Mouse (Mus musculus) forebrain, embryonic 15.5 days (tissue): ENCODE measurements around the gene Vmn1r18. TPM values are rescaled to one million over a fixed set of nuclear protein-coding genes. Genes with fewer than 3 reads are reported as not detected.
"Not testable (repeated sequence)": the region's sequence is repeated elsewhere in the genome, so short reads cannot be mapped to it uniquely, and the experiment has no call there.

Experiments used
- ATAC-seq: fragments of 200-750 bp; cut with Nextera tagmentation; replicated peaks from 2 replicates; pipeline ENCODE4 v1.8.0; 2017; ENCODE audit warnings: mild to moderate bottlenecking, moderate TSS enrichment, moderate library complexity
- H3K27ac ChIP-seq: fragments of 300-500 bp; sonication (generic); replicated peaks from 2 replicates; pipeline ENCODE4 v1.5.1; 2015; ENCODE audit warnings: mild to moderate bottlenecking, inconsistent platforms
- H3K27me3 ChIP-seq: fragments of 300-500 bp; sonication (generic); 2 replicates; pipeline ENCODE4 v1.6.1; 2015; ENCODE audit warnings: inconsistent platforms
- H3K36me3 ChIP-seq: fragments of 300-500 bp; sonication (generic); 2 replicates; pipeline ENCODE4 v1.6.1; 2015; ENCODE audit warnings: mild to moderate bottlenecking, inconsistent platforms
- H3K4me1 ChIP-seq: fragments of 300-500 bp; sonication (generic); 2 replicates; pipeline ENCODE4 v1.6.1; 2015; ENCODE audit warnings: inconsistent platforms
- H3K4me2 ChIP-seq: fragments of 300-500 bp; sonication (generic); replicated peaks from 2 replicates; pipeline ENCODE4 v1.6.1; 2015; ENCODE audit warnings: mild to moderate bottlenecking, inconsistent platforms
- H3K4me3 ChIP-seq: fragments of 300-500 bp; sonication (generic); 2 replicates; pipeline ENCODE4 v1.5.1; 2015; ENCODE audit warnings: mild to moderate bottlenecking, inconsistent platforms
- H3K9ac ChIP-seq: fragments of 300-500 bp; sonication (generic); replicated peaks from 2 replicates; pipeline ENCODE4 v1.6.1; 2015; ENCODE audit warnings: mild to moderate bottlenecking, inconsistent platforms
- H3K9me3 ChIP-seq: fragments of 300-500 bp; sonication (generic); 2 replicates; pipeline ENCODE4 v1.6.1; 2016; ENCODE audit warnings: inconsistent platforms
- WGBS: fragments of 180-500 bp; shearing (Covaris S2); methylation state at CpG from one replicate; pipeline ENCODE4 v1.1.7; 2015; ENCODE audit warnings: mixed read lengths; 5-methylcytosine and 5-hydroxymethylcytosine counted together
- polyA plus RNA-seq: library from polyadenylated mRNA; unstranded; fragments of >200 nt; fragmentation: Nextera tagmentation; extraction: Ambion mirVana; gene quantifications from 2 replicates; pipeline ENCODE4 v1.2.1, GENCODE M21; 2015

Gene Vmn1r18
- polyA plus RNA-seq: not detected in 2 replicates

- H3K9me3 ChIP-seq: no peaks in the 10 kb centered on the region
- H3K4me3 ChIP-seq: no peak within 1 kb of the TSS
- H3K9ac ChIP-seq: no peak within 1 kb of the TSS
- H3K27ac ChIP-seq: no peak within 1 kb of the TSS
- H3K4me1 ChIP-seq: no peaks in the 10 kb centered on the region
- H3K36me3 ChIP-seq: no peaks in the 10 kb centered on the region
- no peak within 1 kb of the TSS for H3K4me2 ChIP-seq
- no peaks in the 10 kb centered on the region for H3K27me3 ChIP-seq
- ATAC-seq: no peak
Measured at GRCm38 (mm10) chr6:57395683-57396082, at the start of gene Vmn1r18. Vmn1r18 (minus strand) TSS chr6:57395783.

GRCm38 (mm10) chr6:57431196-57431595, 35.6 kb upstream of the Vmn1r18 start:
- H3K27me3 ChIP-seq: no peaks in the 10 kb centered on the region
- whole genome bisulfite sequencing: 81% methylated on average over 1 of the region's 1 CpGs

GRCm38 (mm10) chr6:57428630-57429029, 33.0 kb upstream of the Vmn1r18 start, which contains the start of gene Vmn1r20:
Vmn1r20 (plus strand) TSS chr6:57428930.
- no peak for ATAC-seq
- Histone ChIP-seq H3K27ac (no peak within 1 kb of the TSS), H3K4me2 (no peak within 1 kb of the TSS), H3K36me3 (no peaks in the 10 kb centered on the region), H3K9ac (no peak within 1 kb of the TSS), H3K4me3 (no peak within 1 kb of the TSS), H3K27me3 (no peaks in the 10 kb centered on the region), H3K4me1 (no peaks in the 10 kb centered on the region), H3K9me3 (no peaks in the 10 kb centered on the region)
- 89% methylated on average over 1 of the region's 1 CpGs for WGBS

More at GRCm38 (mm10) chr6:57431196-57431595, 35.6 kb upstream of the Vmn1r18 start:
- no peak overlapping the region for H3K27ac ChIP-seq
- no peaks in the 10 kb centered on the region for H3K36me3 ChIP-seq
- H3K4me3 ChIP-seq: no peak overlapping the region
- no peak overlapping the region for H3K4me2 ChIP-seq
- no peak for ATAC-seq
- H3K9ac ChIP-seq: no peak overlapping the region
- H3K9me3 ChIP-seq: no peaks in the 10 kb centered on the region
- H3K4me1 ChIP-seq: no peaks in the 10 kb centered on the region

GRCm38 (mm10) chr6:57403480-57403879, 7.9 kb upstream of the Vmn1r18 start, which contains the start of gene Vmn1r19:
Vmn1r19 (plus strand) TSS chr6:57403780.
- H3K27me3 ChIP-seq, H3K27ac ChIP-seq, H3K9ac ChIP-seq, H3K4me2 ChIP-seq, H3K36me3 ChIP-seq, ATAC-seq, H3K4me3 ChIP-seq, H3K4me1 ChIP-seq, H3K9me3 ChIP-seq: not testable (repeated sequence)
- 82% methylated on average over 3 of the region's 3 CpGs for WGBS

- ATAC-seq: no peak
- Histone ChIP-seq H3K27ac (no peak overlapping the region), H3K27me3 (no peaks in the 10 kb centered on the region), H3K9me3 (no peaks in the 10 kb centered on the region), H3K4me3 (no peak overlapping the region), H3K36me3 (no peaks in the 10 kb centered on the region), H3K4me1 (no peaks in the 10 kb centered on the region), H3K9ac (no peak overlapping the region), H3K4me2 (no peak overlapping the region)
- WGBS: 93% methylated on average over 1 of the region's 1 CpGs
Measured at GRCm38 (mm10) chr6:57367496-57367895, 28.1 kb downstream of the Vmn1r18 start.

GRCm38 (mm10) chr6:57365866-57366265, 29.7 kb downstream of the Vmn1r18 start:
- not testable (repeated sequence) for H3K9ac ChIP-seq, H3K36me3 ChIP-seq, H3K9me3 ChIP-seq, H3K27ac ChIP-seq, H3K4me2 ChIP-seq, H3K27me3 ChIP-seq, H3K4me1 ChIP-seq, ATAC-seq, H3K4me3 ChIP-seq
- WGBS: 91% methylated on average over 1 of the region's 1 CpGs

- no peak within 1 kb of the TSS for H3K9ac ChIP-seq
- no peaks in the 10 kb centered on the region for H3K4me1 ChIP-seq
- WGBS: 89% methylated on average over 1 of the region's 1 CpGs
- no peaks in the 10 kb centered on the region for H3K27me3 ChIP-seq
- H3K9me3 ChIP-seq: no peaks in the 10 kb centered on the region
- H3K36me3 ChIP-seq: no peaks in the 10 kb centered on the region
- H3K4me2 ChIP-seq: no peak within 1 kb of the TSS
- ATAC-seq: no peak
- H3K4me3 ChIP-seq: no peak within 1 kb of the TSS
- H3K27ac ChIP-seq: no peak within 1 kb of the TSS
Measured at GRCm38 (mm10) chr6:57363627-57364026, 32.0 kb downstream of the Vmn1r18 start, which contains the start of gene Vmn1r17. Vmn1r17 (minus strand) TSS chr6:57363727.

- Histone ChIP-seq H3K4me2 (no peak overlapping the region), H3K4me3 (no peak overlapping the region), H3K36me3 (no peaks in the 10 kb centered on the region), H3K9me3 (no peaks in the 10 kb centered on the region), H3K9ac (no peak overlapping the region), H3K4me1 (no peaks in the 10 kb centered on the region), H3K27me3 (no peaks in the 10 kb centered on the region), H3K27ac (no peak overlapping the region)
- no peak for ATAC-seq
- 75% methylated on average over 2 of the region's 2 CpGs for WGBS
Measured at GRCm38 (mm10) chr6:57356864-57357263, 38.7 kb downstream of the Vmn1r18 start.

- Histone ChIP-seq H3K4me3 (no peak within 1 kb of the TSS), H3K4me1 (no peaks in the 10 kb centered on the region), H3K36me3 (no peaks in the 10 kb centered on the region), H3K9me3 (no peaks in the 10 kb centered on the region), H3K27ac (no peak within 1 kb of the TSS), H3K4me2 (no peak within 1 kb of the TSS), H3K27me3 (no peaks in the 10 kb centered on the region), H3K9ac (no peak within 1 kb of the TSS)
- ATAC-seq: no peak
- WGBS: 79% methylated on average over 3 of the region's 3 CpGs
Measured at GRCm38 (mm10) chr6:57329394-57329793, 66.2 kb downstream of the Vmn1r18 start, which contains the start of gene Vmn1r16. Vmn1r16 (minus strand) TSS chr6:57329494.

Other genes with a start within 250 kb of the Vmn1r18 start
- not detected in 2 replicates for gene Vmn1r12, start 238.9 kb downstream of the Vmn1r18 start, polyA plus RNA-seq
- not detected in 2 replicates for gene Vmn1r13, start 192.5 kb downstream of the Vmn1r18 start, polyA plus RNA-seq
- not detected in 2 replicates for gene Vmn1r14, start 164.1 kb downstream of the Vmn1r18 start, polyA plus RNA-seq
- gene Vmn1r15, start 137.8 kb downstream of the Vmn1r18 start, polyA plus RNA-seq: not detected in 2 replicates
- gene Vmn1r16, start 66.3 kb downstream of the Vmn1r18 start, polyA plus RNA-seq: not detected in 2 replicates
- not detected in 2 replicates for gene Vmn1r17, start 32.1 kb downstream of the Vmn1r18 start, polyA plus RNA-seq
- not detected in 2 replicates for gene Vmn1r19, start 8.0 kb upstream of the Vmn1r18 start, polyA plus RNA-seq
- gene Vmn1r20, start 33.1 kb upstream of the Vmn1r18 start, polyA plus RNA-seq: not detected in 2 replicates
- 7.0 and 7.8 TPM in 2 replicates for gene Ppm1k, start 139.7 kb upstream of the Vmn1r18 start, polyA plus RNA-seq
- gene Herc6, start 185.2 kb upstream of the Vmn1r18 start, polyA plus RNA-seq: 1.6 and 2.4 TPM in 2 replicates